Mouse (Mus musculus) kidney, adult 8-10 months (tissue): ENCODE measurements at regions not wholly inside any gene's neighbourhood (a gene's known extent, or its start where the extent isn't known, plus 50 kb on each side); places are given as distances from the start of the nearest gene placed in this dataset.
A peak's percentile ranks its signal among the peaks of the same experiment; 100 is the strongest.

Source experiments
- DNase-seq, 2 experiments: peaks; one replicate each; pipeline ENCODE4 v3.0.0; 2022

DNA sequence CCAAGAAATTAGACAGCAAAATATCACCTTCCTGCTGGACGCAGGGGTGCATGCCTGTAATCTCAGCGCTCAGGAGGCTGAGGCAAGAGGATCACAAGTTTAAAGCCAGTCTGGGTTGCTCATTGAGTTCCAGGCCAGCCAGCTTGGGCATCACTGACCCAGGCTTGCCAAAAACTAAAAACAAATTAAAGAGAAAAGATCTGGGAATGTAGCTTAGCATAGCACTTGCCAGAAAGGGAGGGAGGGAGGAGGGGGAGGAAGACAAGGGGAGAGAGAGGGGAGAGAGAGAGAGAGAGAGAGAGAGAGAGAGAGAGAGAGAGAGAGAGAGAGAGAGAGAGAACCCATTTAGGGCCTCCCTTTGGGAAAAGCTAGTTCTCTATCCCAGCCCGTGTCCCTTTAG, 112.7 kb upstream of the Thy1 start:
- DNase-seq, result no peak

DNA sequence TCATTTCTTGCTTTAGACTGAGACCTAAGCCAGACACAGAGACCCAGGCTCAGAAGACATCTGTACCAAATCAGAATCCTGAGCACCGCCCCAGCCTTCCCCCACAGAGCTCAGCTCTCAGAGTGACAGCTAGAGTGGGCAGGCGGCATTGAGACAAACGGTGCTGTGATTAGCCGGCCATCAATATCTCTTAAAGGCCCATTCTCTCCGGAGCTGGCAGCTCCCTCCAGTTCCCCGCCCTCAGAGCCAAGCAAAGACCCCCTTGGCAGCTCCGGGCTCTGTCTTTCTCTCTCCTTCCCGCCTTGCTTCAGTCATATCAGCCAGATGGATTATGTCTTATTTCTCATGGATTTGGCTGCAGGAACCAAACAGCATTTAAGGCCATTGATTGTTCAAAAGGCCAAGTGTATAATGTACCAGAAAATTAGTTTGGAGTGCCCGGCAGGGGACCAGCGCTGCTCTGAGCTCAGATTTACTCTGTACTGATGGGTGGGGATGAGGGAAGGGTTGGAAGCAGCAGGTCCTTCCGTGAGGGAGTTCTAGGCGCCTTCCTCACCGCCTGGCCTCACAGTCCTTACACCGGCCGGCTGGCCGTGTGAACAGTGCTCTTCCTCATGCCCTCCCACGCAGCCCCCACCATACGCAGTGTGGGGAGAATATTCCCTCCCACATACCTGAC, 109.0 kb upstream of the Thy1 start:
- no peak for DNase-seq

DNA sequence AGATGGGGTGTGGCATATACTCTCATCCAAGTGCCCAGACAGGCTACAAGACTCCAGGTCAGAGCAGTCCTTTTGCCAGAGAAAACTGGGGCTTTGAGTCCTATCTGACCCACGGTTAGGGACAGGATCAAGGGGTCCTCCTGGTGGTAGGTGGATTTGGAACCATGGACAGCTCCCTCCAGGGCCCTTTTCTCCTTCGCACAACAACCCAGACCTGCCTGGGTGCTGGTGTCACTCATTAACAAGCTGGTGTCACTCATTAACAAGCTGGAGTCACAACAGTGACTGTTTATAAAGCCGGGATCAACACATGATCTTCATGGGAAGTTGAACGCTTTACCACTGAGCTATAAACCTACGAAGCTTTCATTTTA, 108.5 kb upstream of the Thy1 start:
- DNase-seq, result peak; percentile 87 to 88

DNA sequence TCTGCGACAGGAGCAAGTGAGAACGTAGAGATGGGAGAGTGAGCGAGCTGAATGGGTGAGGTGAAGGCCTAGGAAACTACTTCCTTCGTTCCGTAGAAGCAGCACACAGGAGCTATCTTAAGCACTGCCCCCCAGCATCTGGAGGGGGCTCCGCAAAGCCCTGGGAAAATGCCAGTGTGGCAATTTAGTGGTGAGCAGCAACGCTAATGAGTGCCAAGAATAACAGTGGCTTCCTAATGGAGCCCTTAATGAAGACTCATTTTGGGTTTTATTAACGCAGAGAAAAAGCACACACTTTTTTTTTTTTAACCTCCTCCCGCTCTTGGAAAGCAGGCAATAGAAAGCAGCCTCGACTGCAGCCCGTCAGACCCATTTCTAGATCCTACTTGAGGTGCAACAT, 103.8 kb upstream of the Thy1 start:
- DNase-seq, result no peak

DNA sequence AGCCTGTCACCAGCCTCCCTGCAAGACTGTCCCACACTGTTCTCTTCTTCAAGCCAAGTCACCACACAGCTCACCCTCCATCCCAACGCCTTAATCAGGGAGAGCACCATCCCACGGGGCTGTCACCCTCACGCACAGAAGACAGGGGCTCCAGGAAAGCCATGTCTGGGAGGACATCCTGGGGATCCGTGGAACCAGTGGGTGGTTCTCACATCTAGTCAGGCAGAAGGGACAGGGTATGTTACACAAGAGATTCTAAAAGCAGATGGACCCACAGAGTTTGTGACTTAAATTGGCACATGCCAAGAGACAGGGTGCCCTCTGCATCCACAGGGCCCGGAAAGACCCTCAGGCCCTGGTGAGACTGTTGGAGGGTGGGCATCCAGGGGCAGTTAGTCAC, 101.0 kb upstream of the Thy1 start:
- no peak for DNase-seq

DNA sequence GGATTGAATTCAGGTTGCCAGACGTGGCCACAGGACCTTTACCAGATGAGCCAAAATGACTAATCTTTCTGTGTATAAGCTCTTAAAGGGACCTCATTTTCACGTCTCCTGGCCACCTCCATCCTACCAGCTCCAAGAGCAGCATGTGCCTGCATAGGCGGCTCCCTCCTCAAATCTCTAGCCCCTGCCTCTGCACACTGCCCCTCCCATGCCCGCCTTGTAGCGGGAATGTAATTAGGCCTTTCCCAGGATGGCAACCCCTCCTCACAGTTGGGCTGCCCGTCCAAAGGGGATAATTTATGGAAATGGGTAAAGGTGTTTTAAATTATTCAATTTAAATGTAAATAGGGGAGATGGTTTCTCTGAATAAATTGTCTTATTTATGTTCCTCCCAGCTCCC, 99.7 kb upstream of the Thy1 start:
- no peak for DNase-seq

DNA sequence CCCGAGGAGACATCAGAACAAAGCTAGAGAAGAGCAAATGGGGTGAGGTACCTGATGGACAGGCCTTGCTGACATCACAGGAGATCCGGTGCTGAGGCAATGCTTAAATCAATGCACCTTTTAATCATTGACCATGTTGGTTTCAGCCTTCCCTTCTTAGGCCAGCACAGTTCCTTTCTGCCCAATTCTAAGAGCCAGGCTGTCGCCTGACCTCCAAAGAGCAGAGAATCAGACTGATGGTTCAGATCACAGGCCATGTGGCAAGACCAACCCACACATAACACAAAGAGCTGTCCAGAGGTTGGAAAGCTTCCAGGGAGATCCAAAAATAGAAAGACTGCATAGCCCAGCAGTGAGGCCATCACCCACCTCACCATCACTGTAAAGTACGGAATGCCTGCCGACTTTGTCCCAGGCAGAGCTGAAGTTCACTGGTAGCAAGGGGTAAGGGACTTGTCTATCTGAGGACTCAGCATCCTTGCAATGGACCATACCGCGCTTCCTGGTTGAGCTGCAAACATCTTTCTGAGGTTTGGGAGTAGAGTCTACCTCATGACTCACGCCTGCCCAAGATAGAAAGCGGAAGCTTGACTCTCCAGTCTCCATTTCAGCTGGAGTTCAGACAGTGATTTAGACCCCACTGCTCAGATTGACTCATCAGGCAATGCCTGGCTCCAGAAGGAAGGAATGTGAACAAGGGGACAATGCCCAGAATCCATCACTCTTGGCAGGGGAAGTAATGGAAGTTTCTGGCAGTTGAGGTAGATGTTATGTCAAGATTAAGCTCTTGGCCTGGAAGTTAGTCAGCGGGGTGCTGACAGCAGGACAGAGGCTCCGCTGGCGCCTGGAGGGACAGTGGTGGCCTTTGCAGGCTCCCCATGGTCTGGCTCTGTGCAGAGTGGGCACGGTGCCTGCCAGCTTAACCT, 98.1 kb upstream of the Thy1 start:
- no peak for DNase-seq

DNA sequence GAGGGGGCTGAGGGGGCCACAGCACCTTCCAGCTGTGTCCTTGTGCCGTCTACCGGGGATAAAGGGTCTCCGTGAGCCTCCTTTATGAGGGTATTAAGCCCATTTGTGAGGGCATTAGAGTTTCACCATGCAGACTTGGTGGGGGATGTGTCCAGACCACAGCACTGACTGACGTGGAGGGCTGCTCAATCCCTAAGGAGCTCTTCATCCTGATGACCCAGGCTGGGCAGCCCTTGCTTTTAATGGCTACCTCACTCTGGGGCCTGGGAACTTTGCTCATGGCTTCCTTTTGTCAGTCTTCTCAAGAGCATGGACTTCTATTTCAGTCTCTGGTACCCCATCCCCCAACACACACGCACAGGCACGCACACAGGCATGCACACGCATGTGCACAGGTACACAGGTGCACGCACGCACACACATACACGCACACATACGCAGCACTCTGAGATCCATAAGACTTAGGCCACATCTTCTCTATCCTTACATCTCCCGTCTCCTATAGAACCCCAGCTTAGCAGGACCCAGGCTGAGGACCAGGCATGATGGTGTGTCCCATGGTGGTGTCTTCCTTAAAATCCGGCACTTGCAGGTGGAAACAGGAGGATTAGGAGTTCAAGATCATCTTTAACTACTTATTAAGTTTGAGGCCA, 97.1 kb upstream of the Thy1 start:
- no peak for DNase-seq

DNA sequence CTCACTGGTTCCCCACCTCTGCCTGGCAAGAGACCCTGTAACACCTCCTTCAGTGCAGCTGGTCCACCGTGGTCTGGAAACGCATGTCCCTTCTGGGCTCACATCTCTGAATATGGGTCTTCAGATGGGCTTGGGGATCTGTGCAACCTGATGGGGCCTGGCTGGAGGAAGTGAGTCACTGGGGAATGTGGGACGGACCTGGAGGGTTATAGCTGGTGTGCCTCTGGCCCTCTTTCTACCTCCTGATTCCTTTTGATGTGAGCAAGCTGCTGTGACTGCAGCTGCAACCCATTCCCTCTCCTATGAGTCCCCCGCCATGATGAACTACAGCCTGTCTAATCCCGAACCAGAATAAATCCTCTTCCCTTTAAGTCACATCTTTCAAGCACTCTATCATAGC, 96.1 kb upstream of the Thy1 start:
- DNase-seq, result no peak

DNA sequence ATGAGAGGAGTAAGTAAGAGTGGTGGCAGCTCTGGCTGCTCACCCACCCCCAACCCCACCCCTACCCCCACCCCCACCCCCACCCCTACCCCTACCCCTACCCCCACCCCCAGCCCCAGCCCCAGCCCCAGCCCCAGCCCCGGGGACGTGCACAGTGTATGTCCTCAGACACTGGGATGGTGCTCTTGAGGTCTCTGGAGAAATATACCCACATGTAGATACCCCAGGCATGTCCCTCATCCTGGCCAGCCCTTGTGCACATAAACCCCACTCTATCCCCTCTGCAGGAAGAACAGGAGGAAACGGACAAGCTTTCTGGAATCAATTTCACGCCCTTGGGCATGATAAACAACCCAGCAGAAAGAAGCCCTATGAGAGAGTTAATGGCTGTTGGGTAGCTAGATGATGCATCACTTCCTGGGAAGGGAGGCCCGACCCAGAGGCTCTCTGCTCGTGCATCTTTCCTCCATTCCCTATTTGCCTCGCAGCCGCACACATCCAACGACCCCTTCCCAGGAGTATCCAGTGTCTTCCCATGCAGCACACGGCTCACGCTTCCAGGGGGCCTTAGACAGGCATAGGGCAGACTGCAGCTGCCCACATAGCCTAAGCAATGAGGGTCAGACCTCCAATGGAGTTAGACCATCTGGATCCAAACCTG, 95.6 kb upstream of the Thy1 start:
- DNase-seq, result no peak

DNA sequence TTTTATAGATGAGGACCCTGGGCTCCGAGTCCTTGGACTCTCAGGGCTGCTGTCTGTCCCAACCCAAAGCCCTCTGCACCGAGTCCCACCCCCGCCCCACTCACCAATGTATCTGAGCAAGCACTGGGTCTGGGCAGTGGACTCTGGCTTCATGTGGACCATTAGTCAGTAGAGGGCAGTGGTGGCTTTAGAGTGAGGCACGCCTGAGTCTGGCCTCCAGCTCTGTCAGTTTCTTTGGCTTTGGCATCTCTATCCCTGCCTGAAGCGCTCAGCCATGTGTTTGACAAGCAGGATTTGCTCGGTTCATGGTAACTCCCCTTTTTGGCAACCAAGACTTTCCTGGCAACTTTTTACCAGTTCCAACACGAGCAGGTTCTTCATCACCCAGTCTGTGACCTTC, 90.1 kb upstream of the Thy1 start:
- DNase-seq, result peak in 1 of 2 experiments; percentile 17

DNA sequence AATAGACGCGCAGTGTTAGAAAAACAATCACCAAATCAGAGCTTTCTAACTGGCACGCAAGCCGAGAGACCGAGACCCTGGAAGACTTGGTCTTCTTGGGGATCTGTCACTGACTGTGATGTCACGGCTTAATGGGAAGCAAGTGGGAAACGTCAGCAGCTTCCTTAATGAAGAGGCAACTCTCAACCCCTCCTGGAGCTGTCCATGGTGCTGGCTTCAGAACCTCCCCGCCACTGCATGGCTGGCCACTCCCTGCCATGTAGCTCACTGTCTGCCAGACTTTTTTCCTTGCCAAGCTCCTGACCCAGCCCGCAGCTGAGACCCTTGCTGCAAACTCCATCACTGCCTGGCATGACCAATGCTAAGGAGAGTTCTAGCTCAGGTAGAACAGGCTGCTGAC, 83.6 kb upstream of the Thy1 start:
- DNase-seq, result peak in 1 of 2 experiments; percentile 27

DNA sequence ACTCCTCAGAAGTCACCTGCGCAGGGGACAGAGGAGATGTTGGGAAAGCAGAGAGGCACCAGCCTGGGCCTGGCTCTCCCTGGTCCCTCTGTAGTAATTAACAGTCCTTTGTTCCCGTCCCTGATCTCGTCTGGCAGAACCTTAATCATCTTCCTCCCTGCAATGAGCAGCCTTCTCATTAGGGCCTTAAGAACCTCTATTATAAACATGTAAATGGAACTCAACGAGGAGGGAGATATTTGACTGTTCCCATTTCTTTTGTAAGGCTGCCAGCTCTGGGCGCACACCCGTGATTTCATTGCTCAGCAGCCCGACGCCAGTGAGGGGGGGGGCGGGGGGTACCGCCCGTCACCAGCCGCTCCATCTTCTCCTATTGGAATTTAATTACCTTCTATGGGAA, 81.8 kb upstream of the Thy1 start:
- no peak for DNase-seq

DNA sequence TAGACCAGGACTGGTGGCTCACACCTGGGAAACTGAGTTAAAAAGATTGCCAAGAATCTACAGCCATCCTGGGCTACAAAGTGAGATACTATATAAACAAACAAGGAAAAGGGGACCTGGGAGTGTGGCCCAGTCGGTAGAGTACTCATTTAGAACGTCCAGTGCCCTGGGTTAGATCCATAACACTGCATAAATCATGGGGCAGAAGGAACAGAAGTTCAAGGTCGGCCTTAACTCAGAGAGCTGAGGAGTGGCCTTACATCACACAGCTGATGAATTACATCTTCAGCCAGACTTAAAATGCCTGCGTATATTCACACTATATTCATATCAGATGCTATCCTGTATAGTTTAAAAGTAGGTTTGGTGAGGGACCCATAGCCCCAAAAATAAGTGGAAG, 78.0 kb upstream of the Thy1 start:
- DNase-seq, result no peak

DNA sequence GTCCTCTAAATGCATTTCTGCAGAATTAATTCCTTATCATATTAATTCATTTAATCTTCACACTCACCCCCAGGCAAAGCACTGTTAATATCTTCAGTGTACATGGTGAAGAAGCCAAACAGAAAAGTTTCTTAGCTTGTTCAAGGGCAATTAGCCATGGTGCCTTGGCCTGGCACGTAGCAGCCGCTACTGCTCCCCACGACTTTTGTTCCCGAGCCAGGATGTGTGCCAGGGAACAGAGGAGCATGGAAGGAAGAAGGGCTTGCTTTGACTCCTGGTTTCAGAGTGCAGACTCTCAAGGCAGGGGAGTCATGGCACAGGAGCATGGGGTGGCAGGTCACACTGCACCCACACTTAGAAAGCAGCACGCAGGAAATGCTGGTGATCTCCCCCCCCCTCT, 77.4 kb upstream of the Thy1 start:
- DNase-seq, result no peak

DNA sequence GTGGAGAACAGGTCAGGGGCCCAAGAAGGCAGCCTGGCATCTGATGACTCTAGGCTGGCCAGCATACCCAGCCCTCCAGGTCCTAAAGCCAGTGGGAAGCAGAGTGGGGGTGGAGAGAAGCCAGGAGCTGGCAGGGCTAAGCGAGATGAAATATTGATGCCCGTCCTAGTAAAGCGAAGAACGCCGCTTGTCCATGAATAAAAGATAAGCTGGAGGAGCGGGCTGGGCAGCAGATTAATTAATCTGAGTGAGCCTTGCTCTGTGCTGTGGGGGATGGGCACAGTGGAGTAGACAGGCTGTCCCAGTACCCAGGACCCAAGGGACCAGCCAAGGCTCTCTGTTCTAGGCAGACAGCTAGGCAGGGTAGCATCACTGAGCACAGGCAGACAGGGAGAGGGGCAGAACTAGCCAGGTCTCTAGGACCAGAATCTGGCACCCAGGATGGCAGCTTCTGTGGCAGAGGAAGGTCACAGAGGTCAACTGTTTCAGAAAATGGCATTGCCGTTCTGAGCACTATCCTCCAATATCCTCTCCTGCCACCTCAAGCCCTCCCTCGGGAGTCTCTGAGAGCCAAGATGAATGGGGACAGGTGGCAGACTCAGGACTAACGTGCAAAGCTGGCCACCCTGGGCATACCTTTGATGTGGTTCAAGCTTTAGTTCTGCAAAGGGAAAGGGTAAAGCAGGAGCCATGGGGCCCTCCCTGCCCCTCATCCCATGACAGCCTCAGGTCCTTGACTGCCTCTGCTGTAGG, 73.0 kb upstream of the Thy1 start:
- no peak for DNase-seq

DNA sequence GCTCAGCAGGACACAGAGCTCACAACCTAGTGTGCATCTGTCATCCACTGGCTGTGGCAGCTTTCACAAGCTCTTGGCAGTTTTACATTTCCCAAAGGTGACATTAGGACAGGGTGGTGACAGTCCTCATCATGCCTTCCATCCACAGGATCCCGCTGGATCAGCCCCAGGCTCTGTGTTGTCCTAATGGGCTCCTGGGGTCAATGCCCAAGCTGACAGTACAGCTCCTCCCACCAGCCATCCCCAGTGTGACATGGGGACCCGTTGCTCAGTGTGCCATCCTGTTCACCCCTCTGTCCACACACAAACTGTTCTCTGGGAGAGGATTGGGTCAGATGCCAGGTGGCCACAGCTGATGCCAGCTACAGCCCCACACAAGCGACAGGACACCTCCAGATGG, 72.3 kb upstream of the Thy1 start:
- no peak for DNase-seq

DNA sequence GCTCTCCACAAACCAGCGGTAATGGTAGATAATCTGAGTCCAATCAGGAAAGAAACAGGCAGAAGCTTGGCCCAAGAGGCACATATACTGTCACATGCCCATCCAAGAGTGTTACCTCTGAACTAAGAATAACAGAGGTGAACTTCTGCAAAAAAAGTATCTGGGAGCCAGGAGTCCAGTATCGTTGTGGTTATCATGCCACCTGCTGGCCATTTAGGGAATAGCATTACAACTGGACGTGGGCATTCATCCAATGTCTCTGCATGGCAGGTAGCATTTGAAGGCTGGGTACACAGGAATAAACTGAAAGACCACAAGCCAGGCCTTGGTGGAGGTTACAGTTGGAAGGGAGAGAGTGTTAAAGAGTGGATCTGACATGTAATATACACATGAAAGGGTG, 70.9 kb upstream of the Thy1 start:
- peak; percentile 58 to 84 for DNase-seq

DNA sequence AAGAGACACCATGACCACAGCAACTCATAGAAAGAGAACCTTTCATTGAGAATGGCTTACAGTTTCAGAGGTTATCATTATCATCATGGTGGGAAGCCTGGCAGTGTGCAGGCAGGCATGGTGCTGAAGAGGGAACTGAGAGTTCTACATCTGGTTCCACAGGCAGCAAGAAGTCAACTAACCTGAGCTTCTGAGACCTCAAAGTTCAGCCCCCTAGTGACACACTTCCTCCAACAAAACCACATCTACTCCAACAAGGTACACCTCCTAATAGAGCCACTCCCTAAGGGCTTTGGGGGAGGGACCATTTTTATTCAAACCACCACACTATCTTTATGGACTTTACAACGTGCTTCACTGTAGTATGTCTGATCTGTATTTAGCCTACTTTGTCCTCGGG, 67.8 kb upstream of the Thy1 start:
- DNase-seq, result no peak

DNA sequence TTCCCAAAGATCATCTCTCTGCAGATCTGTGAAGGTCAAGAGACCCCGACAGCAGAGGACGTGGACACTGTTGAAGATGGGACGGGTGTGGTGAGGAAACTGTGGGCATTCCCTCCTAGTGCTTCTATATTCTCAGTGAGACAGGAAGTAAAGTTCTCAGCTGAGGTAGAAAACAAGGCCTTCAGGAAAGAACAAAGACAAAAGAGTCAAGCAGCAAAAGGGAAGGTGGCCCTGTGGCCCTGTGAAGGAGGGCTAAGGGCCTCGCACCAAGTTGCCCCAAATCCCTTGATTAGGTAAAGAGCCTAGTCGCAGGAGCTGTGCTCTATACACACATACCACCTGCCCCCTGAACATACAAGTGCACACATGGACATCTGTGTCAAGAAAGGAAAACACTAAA, 66.8 kb upstream of the Thy1 start:
- no peak for DNase-seq

DNA sequence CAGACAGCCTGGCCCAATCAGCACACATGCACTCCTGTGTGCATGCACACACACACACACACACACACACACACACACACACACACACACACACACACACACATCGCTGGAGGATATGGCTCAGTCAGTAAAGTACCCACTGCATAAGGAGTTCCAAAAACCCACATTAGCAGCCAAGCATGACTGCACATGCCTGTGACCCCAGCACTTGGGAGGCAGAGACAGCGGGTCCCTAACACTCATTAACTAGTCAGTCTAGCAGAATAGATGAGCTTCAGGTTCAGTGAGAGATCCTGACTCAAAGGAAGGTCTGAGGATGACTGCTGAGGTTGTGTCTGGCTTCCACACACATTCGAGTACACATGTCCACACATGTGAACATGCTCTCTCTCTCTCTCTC, 65.4 kb upstream of the Thy1 start:
- DNase-seq, result peak; percentile 22 to 41

DNA sequence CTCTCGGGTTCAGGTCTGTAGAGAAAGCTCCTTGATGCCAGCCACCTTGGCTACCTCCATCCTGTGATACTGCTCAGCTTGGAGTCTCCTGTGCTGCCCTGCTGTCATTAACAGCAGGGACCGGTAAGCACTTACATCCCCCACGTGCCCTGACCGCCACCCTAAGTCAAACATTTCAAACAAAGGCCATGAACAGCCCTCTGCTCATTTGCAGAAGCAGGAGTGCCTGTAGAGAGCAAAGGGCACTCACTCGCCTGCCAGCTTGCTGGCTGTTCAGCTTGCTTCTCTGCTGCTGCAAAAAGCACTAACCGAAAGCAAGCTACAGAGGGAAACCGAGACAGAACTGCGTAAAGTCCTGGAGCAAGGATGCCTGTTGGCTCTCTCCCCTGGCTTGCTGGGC, 61.8 kb upstream of the Thy1 start:
- peak in 1 of 2 experiments; percentile 38 for DNase-seq
